Mouse (Mus musculus): Measurements from ENCODE around the gene Tnn.

The Tnn gene

DNA sequence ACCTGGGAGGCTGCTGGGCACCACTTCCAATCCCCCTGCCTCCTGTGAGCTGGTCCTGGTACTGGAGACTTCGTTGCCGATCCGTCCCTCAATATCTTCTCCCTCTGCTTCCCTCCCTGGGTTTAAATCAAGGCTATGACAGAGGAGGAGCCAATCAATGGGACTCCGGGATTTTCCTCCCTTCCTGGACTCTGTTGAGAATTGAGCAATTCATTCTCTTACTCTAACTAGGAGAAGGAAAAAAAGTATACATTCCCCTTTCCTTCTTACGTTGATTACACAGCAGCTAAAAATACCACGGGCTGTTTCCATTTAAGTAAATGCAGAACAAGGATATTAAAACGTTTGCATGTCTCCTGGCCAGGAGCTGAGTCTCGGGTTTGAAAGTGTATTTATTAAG is at the start of gene Tnn:
Gene Tnn (minus strand): TSS at position 101 of the 400 bp plus-strand sequence.
- DNase-seq, result no peak

DNA sequence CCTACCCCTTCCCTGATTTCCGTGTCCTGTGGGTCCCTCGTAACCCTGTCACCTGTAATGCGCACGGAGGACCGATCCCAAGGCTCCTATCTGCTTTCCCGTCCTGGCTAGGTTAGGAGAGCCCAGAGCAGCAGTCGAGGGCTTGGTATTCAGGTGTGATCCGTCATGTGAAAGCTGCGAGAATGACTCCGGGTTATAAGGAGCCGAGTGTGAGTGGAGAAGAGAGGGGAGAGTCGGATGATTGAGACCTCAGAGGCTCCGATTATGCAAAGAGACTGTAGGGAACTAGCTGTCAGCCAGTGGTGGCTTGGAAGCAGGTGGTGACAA is 41.9 kb upstream of the Tnn start:
- no peak for DNase-seq

DNA sequence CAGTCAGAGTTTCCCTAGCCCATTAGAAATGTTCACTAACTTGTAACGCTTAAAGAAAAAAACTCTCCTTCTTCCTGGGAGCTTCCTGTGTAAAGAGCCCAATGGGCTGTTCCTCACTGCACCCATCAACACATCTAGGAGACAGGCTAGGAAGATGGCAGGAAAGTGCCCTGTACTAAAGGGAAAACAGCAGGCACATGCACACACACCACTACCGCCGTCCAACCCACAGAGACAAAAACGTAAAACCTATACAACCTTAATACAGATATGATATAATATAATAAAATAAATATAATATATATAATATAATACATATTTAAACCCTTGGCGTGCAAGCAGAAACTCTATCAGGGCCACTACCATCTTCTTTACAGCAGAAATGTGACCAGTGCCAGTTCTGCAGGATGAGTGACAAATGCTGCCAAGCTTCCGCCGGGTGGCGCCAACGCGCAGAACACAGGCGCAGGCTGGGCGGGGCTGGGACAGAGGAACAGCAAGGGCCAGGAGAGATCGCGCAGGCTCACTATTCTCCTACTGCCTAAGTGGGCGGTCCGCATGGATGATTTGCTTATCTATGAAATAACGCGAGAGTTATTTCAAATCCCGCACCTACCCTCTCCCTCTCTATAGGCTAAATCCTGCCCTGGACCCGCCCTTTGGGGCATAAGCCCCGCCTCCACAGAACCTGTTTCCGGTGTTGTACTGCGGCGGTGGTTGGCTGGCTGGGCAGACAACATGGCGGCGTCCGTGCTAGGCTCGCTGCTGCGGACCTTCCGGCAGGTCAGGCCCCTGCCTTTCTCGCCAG is 41.4 kb upstream of the Tnn start, which contains the start of gene Mrps14:
Gene Mrps14 (plus strand): TSS at position 687 of the 808 bp plus-strand sequence.
- peak; percentile 97 for DNase-seq

DNA sequence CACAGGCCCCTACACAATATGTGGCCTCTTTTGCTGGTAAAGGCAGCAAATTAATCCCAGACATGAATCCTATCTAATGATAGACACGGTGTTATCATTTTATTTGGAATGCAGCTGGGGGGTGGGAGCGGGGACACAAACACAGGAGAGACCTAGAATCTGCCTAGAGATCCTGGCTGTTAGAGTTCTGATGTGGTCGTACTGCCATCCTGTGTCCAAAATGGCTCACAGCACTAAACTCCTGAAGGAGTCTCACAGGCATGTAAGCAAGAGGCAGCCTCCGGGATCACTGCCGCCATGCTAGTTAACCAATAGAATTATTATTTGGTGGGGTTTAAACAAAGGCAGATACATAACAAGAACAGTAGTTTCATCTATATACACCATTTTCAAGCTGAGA is 31.1 kb upstream of the Tnn start:
- DNase-seq, result peak; percentile 46

DNA sequence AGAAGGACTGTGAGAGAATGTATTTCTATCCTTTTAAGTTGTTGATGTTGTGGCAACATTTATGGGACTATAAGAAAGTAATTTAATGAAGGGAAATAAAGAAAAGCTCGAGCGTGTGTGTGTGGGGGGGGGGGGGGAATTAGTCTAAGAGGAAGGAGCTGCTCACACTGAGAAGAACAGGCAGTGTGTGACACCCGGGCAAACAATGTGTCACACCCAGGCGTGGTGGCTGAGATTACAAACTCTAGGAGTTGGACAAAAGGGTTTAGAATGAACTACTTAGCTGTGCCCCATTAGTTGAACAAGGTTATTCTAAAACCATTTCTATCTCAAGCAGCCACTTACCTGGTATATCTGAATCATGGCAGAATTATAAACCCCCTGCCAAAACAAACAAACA is 27.8 kb upstream of the Tnn start:
- DNase-seq, result no peak

DNA sequence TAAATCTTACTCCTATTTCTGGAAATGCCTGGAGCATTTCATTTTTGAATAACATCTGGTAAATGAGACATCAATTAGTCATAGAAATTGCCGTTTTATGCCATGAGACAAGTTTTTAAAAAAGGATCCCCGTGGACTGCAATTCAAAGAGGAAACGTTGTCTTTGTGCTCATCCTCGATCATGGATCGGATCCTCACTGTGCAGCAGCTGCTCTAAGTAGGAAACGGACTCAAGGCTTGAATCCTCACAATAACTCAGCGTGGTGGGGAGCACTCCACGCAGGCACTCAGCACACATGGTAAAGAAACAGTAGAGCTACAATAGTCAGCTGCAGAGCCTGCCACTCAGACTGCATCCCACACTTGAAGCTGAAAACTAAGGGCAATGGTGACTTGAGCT is 23.5 kb upstream of the Tnn start:
- no peak for DNase-seq

DNA sequence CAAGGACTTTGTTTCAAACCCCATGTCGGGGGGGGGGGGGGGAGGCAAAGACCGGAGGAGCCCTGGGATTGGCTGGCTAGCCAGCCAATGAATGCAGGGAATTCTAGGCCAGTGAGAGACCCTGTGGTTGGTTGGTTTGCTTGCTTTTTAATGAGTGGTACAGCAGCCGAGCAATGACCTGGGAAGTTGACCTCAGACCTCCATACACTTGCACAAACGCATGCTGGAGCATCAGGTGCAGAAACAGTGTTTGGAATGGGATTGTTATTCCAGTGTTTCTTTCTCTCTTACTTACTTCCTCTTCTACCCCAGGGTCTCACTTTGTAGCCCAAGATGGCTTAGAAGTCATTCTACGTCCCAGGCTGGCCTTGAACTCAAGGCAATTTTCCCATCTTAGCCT is 13.2 kb upstream of the Tnn start:
- no peak for DNase-seq

DNA sequence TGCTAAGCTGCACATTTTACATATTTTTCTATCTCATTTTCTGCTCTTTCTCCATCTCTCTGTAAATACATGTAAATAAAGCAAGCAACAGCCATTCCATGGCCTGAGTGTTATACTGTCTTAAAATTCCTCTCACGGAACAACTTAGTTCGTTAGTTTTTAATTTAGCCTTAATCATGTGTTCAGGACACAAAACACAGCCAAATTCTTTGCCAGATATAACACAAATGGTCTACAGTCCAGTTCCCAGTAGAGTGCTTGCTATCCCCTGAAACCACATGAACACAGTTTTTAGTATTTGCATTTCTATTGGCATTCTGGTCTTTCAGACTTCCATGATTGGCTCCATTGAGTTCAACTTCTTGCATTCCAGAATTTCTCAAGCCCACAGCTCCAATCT is 4.8 kb upstream of the Tnn start:
- DNase-seq, result no peak

DNA sequence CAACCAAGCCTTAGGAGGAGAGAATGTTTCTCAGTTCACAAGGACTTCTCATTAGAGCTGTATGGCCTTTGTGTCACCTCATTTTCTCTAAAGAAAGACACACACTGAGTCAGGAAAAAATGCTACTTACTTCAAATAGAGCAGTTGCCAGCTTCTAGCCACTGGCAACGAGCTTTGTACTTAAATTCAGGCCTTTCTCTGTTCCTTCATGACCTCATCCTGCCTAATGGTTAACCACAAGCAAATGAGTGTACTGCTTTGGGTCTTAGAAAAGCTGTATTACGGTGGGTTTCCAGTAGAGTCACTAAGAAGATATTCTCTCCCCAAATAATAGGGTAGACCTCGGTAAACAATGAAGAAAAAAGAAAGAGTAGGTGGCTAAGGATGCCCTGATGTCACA is 2.7 kb downstream of the Tnn start:
- DNase-seq, result no peak

DNA sequence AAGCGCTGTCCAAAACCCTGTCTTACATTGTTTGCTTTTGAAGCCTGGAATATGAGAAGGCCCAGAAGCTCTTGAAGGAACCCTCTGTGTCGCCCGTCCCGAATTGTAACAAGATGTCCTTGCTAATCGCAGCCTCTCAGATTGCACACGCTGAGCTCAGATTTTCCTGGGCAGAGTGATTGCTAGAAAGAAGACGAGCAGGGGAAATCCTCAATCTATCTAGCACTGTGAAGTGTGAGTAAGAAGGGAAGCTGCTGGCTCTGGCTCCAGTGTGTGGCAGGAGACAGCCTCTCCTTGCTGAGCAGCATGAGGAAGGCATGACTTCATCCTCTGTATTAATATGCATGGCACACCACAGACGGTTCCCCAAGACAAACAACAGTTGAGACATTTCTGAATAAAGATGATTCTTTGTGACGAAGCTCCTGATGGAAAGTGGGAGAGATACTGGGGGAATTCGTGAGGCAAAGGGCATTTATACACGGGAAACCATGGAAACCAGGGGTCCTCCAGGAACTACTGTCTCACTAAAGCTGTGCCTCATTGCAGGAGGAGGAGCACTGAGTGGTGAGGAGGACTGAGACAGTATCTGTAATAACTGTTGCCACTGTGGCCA is 4.0 kb downstream of the Tnn start:
- peak; percentile 35 for DNase-seq

DNA sequence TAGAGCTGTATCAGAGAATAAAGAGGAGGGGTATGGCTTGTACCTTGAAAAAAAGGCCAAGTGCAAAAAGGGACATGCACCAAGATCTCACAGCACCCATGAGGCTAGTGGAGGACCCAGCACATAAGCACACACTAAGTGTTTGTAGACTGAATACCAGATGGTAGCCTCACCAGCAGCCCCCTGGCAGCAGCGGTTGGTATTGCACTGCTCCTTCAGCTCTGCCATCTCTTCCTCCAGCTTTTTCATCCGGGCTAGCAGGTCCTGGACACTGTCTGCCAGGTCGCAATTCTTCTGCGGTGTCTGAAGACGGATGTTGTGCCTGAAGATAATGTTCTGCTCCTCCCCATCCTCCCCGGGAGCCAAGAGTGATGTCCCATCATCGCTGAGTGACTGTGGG is 6.1 kb downstream of the Tnn start:
- DNase-seq, result no peak

DNA sequence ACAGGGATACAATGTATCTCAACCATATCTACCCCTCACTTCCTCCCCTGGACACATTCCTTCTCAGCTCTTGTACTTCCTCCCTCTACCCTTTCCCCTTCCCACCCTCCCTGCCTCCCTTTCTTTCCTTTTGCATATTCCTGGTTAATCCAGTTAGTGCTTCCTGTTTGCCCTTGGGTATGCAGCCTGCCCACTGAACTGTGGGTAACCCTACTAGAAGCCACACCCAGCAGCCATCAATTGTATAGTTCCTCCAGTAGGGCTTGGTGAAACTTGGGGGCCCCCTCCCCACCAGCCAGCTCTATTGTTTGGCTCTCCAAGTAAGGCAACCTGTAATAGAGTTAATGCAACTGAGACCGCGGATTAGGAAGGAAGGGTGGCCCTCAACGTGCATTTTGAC is 7.8 kb downstream of the Tnn start:
- DNase-seq, result no peak

DNA sequence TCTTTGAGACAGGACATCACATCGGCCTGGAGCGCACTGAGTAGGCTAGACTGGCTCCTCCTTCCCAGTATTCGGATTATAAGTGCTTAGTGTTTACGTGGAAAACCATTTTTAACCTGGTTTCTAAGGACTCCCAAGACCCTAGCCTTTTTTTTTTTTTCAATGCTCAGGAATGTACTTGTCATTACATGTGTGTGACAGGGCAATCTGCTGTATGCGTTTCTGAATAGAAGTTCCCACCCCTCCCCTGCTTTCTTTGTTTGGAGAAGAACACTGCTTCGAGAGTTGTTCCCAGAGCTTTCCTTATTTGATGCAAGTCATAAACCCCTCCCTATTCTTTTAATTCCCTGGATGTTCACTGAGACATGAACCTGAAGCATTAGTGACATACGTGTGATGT is 9.0 kb downstream of the Tnn start:
- DNase-seq, result no peak

DNA sequence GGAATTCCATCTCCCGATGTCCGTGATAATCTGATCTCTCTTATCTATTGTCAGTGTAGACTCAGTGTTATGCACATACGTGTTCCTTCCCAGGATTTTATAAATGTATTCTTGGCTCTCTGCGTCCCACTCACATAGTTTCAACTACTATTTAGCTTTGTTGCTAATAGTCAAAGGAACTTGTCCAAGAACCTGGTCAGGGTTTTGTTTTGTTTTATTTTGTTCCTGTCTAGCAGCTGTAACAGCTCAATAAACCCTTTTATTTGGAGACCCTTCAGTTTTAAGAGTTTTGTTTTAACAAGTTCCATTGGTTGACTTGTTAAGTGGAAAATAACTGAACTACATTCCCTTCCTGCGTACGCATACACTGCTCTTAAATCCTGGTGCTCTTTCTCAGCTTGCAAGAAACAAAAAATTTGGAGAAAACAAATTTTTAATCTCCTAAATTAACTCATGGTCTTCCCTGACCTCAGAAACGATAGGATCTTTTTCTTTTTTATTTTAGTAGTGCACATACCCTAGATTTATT is 17.0 kb downstream of the Tnn start:
- DNase-seq, result no peak

DNA sequence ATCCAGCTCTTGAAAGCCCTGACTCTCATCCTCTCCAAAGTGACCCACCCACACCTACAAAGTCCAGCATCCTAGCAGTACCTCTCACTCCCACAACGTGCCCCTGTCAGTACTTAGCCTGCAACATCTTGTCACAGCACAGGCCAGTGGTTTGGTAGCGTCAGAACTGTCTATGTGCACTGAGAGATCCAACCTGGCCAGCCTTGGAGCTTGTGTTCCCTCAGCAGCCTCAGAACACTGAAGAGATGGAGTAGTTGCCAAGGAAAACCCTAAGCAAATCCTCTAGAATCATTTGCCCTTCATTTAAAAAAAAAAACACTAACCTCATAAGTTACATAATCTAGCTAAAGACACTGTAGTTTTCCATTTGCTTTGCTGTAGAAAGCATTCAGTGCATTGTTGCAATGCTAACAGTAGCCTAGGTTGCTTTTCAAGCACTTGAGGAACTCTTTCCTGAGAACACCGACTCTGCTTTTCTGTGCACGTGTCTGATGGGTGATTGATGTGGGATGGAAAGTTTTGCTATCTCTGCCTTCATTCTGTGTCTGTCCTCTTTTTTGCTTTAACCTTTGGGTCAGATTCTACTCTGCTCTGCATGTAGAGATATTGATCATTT is 19.8 kb downstream of the Tnn start:
- no peak for DNase-seq

DNA sequence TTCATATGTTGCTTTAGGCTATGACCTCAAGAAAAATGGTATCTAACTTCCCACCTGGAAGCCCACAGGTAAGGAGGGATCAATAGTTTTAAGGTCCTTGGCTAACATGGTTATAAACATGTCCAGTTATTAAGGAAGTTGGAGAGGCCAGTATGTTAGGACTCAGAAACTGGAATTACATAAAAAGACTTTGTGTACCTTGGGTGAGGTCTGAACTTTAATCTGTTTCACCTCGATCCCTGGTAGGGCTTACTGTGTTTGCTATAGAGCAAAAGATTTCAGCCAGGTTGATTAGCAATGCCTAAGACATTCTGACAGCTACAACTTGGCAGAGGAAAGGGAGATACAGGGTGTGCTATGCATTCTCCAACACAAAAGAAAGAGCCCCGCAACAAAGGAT is 29.4 kb downstream of the Tnn start:
- DNase-seq, result no peak

DNA sequence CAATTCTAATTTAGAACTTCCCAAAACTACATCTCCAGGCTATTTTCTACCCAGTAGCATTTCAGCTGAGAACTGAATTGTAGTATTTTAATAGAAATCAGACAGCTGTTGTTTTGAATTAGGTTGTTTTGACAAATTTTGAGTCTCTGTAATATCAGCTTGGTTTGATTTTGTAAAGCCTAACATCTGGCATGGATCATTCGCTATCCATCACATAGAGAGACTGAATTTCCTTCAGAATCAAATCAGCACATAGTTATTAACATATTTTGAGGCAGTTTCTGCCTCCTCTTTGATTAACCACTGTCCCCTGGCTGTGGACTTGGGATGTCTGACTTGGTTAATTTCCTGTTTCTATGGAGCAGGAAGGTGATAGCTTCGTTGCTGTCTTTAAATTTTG is 44.8 kb downstream of the Tnn start:
- DNase-seq, result no peak

DNA sequence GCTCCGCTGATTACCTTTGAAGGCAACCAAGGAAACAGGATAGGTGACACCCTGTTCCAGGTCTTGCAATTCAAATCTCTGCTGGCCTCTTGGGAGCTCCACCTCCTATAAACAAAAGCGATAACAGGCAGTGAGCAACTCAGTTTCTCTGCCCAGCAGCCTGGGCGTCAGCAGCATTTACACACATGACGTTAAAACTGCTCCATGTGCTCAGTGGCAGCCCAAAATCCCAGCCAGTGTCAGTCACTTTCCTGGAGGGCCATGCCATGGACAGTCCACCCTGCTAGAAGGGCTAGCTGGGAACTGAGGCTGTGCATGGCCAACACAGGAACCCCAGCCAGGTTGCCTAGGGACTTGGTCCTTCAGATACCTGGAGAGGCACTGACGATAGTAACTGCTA is 48.0 kb downstream of the Tnn start:
- no peak for DNase-seq

DNA sequence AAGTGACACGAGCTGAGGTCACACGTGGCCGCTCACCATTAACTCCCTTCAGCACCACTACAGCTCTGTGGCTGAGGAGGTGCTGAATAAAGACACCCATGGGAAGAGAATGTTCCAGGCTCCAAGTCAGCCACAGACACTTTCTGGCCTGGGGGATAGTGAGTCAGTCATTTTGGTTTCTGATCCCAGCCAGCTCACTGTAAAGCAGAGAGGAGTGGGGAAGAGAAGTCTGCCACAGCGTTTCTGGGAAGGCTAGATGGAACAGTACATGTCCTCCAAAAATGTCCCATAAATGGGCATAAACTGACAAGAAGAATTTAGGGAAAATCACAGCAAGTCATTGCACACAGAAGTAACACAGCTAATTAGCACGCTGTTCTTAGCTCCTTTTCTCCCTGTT is 52.4 kb downstream of the Tnn start:
- DNase-seq, result peak; percentile 16

DNA sequence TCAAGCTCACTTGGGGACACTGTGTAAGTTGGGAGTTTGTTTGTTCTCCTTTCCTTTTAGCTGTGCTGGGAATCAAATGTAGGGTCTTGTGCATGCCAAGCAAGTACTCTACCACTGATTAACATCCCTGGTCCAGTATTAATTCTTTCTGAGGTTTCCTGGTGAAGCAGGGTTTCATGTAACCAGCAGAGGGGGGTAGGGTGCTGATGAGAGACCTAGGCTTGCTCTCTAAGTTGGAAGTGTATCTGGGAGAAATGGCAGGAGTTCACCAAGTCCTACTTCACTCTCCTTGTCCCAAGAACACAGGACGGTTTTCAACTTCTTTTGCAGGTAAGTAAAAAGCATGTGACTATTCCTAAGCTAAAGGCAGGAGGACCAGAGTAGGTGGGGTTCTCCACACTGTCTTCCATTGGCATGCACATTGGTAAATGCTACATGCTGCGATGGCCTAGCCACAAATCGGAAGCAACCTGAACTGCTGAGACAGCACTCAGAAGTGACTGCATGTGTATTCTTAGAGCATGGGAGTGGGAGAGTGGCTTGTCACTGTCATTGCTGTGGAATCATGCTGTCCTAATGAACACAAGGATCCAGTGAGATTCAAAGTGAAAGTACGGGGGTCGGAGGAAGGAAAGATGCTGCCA is 53.6 kb downstream of the Tnn start:
- DNase-seq, result no peak

DNA sequence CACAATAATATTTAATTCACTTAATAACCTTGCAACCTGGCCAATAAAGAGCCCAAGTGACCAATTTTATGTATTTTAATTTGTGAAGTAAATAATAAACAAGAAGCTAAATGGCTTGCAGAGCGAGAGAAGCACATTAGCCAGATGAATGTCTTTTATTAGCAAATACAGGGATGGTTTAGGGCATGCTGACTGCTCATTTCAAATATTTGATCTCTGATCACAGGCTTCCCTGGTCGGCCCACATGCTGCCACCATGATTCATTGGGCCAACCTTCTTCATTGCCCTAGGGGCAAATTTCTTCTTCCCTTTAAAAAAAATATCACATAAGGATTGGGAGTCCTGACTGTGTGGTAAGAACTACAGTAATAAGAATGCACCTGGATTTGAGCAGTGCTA is 66.7 kb downstream of the Tnn start:
- no peak for DNase-seq

DNA sequence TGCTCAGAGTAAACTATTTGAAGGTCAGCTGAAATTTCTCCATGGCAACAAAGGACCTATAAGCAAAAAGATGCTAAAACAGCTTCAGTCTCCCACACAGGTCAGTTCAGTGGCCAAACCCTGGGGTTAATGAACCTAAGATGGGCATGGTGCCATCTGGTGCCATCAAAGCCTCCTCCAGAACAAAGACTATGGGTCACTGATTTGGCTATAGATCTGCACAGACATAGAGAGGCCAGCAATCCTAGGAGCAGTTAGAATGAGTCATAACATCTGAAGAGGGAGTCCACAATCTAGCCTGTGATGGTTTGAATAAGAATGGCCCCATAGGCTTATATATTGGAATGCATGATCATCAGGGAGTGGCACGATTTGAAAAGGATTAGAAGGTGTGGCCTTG is 69.1 kb downstream of the Tnn start:
- DNase-seq, result no peak

DNA sequence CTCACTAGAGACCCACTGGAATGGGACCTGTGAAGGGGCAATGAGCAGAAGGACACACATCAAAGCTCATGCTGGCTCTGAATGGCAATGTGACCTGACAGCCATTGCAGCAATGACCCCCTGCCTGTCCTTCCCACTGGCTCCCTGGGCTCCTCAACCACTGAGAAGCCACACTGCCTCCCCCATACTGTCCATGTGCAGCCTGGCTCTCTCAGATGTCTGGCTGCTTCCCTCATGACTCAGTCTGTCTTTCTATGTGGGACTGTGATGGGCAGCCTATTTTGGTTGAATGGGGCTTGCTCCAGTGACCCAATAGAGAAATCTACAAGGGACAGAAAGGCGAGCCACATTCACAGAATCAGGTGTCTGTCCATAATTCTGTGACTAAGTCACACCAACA is 70.7 kb downstream of the Tnn start:
- DNase-seq, result no peak

All from right cerebral cortex, postnatal 25 days (tissue).